Mouse (Mus musculus) intestine, postnatal 0 days (tissue): ENCODE results near the gene Ptprh. TPM values are rescaled to one million over a fixed set of nuclear protein-coding genes. Genes with fewer than 3 reads are reported as not detected.

Experiments
- ATAC-seq: fragments of 200-750 bp; cut with Nextera tagmentation; 2 replicates; pipeline ENCODE4 v1.8.0; 2017; ENCODE audit warnings: mild to moderate bottlenecking, moderate TSS enrichment, moderate library complexity
- H3K27ac ChIP-seq: fragments of 300-500 bp; sonication (generic); 2 replicates; pipeline ENCODE4 v1.5.1; 2014; ENCODE audit warnings: mild to moderate bottlenecking, low read depth, low read length, moderate library complexity
- H3K27me3 ChIP-seq: fragments of 300-500 bp; sonication (generic); replicated peaks from 2 replicates; pipeline ENCODE4 v1.6.1; 2014; ENCODE audit warnings: low read length, mixed read lengths; ENCODE audit not compliant: control insufficient read depth, insufficient read depth
- H3K36me3 ChIP-seq: fragments of 300-500 bp; sonication (generic); 2 replicates; pipeline ENCODE4 v1.6.1; 2014; ENCODE audit warnings: mild to moderate bottlenecking, moderate library complexity; ENCODE audit not compliant: control insufficient read depth, insufficient read depth
- H3K4me1 ChIP-seq: fragments of 300-500 bp; sonication (generic); replicated peaks from 2 replicates; pipeline ENCODE4 v1.6.1; 2014; ENCODE audit warnings: antibody characterized with exemption, low read length, mixed read lengths; ENCODE audit not compliant: control insufficient read depth, insufficient read depth
- H3K4me2 ChIP-seq: fragments of 300-500 bp; sonication (generic); replicated peaks from 2 replicates; pipeline ENCODE4 v1.6.1; 2014; ENCODE audit warnings: low read depth, mild to moderate bottlenecking, moderate library complexity
- H3K4me3 ChIP-seq: fragments of 300-500 bp; sonication (generic); 2 replicates; pipeline ENCODE4 v1.5.1; 2014; ENCODE audit warnings: low read depth, low read length
- H3K9ac ChIP-seq: fragments of 300-500 bp; sonication (generic); 2 replicates; pipeline ENCODE4 v1.6.1; 2014; ENCODE audit warnings: mild to moderate bottlenecking, low read depth, low read length
- H3K9me3 ChIP-seq: fragments of 300-500 bp; sonication (generic); 2 replicates; pipeline ENCODE4 v1.6.1; 2016; ENCODE audit warnings: mixed run types; ENCODE audit not compliant: control insufficient read depth
- CTCF ChIP-seq: sonication (generic); IDR thresholded peaks from 2 replicates; pipeline ENCODE4 v1.5.1; 2016; ENCODE audit warnings: low read depth, mild to moderate bottlenecking, control low read depth, antibody characterized with exemption, moderate library complexity
- WGBS: fragments of 180-500 bp; shearing (Covaris S2); extraction: QIAGEN DNeasy Blood & Tissue Kit; methylation state at CpG from one replicate; pipeline ENCODE4 v1.1.7; 2014; 5-methylcytosine and 5-hydroxymethylcytosine counted together
- polyA plus RNA-seq: library from polyadenylated mRNA; unstranded; fragments of >200 nt; fragmentation: Nextera tagmentation; extraction: Ambion mirVana; gene quantifications from 2 replicates; pipeline ENCODE4 v1.2.1, GENCODE M21; 2015

Ptprh gene
- polyA plus RNA-seq, 1 experiment from 2014 or later = 16.7 TPM

GRCm38 (mm10) chr7:4562660-4563059 is 41.2 kb downstream of the Ptprh start:
- WGBS = 91% methylated on average over 3 of the region's 3 CpGs
- Histone ChIP-seq H3K27me3 (no peaks in the 10 kb centered on the region), H3K9ac (no peak overlapping the region), H3K9me3 (no peaks in the 10 kb centered on the region), H3K36me3 (no peaks in the 10 kb centered on the region; the same call in 1 of the 2 replicates), H3K4me2 (no peak overlapping the region), H3K4me3 (no peak overlapping the region), H3K27ac (no peak overlapping the region), H3K4me1 (no peaks in the 10 kb centered on the region)
- peak; percentile 17; the same call in 1 of the 2 replicates for TF ChIP-seq CTCF
- no peak for ATAC-seq

- peaks cover 12% of the 10 kb centered on the region; the same call in 1 of the 2 replicates for H3K36me3 ChIP-seq
- H3K4me3 ChIP-seq = no peak overlapping the region
- H3K9me3 ChIP-seq = no peaks in the 10 kb centered on the region
- H3K4me1 ChIP-seq = no peaks in the 10 kb centered on the region
- TF ChIP-seq CTCF = no peak
- H3K4me2 ChIP-seq = no peak overlapping the region
- H3K27ac ChIP-seq = no peak overlapping the region
- H3K27me3 ChIP-seq = no peaks in the 10 kb centered on the region
- 62% methylated on average over 6 of the region's 6 CpGs for WGBS
- H3K9ac ChIP-seq = no peak overlapping the region
- ATAC-seq = no peak
These were observed 46.7 kb downstream of the Ptprh start for GRCm38 (mm10) chr7:4557167-4557560.

- H3K4me2 ChIP-seq = no peak overlapping the region
- ATAC-seq = peak; percentile 87
- TF ChIP-seq CTCF = peak; percentile 95
These were observed 47.3 kb downstream of the Ptprh start for GRCm38 (mm10) chr7:4556256-4557166.

GRCm38 (mm10) chr7:4547221-4547641 is 56.6 kb downstream of the Ptprh start, which contains the start of gene Syt5:
Gene Syt5, minus strand, starts transcription at chr7:4547541.
- Histone ChIP-seq H3K9ac (no peak within 1 kb of the TSS), H3K4me2 (peak within 1 kb of the TSS; percentile 57), H3K27me3 (no peaks in the 10 kb centered on the region), H3K4me3 (peak within 1 kb of the TSS; percentile 20), H3K9me3 (no peaks in the 10 kb centered on the region), H3K36me3 (no peaks in the 10 kb centered on the region), H3K27ac (no peak within 1 kb of the TSS), H3K4me1 (no peaks in the 10 kb centered on the region)
- no peak for TF ChIP-seq CTCF
- ATAC-seq = no peak; the same call in 1 of the 2 replicates
- 8% methylated on average over 33 of the region's 33 CpGs for WGBS

More at GRCm38 (mm10) chr7:4556256-4557166, 47.3 kb downstream of the Ptprh start:
- Histone ChIP-seq H3K27me3 (no peaks in the 10 kb centered on the region), H3K27ac (no peak overlapping the region), H3K9ac (no peak overlapping the region), H3K36me3 (peaks cover 12% of the 10 kb centered on the region; the same call in 1 of the 2 replicates), H3K4me3 (no peak overlapping the region), H3K9me3 (no peaks in the 10 kb centered on the region), H3K4me1 (no peaks in the 10 kb centered on the region)
- WGBS = 19% methylated on average over 15 of the region's 15 CpGs

- Histone ChIP-seq H3K4me3 (peak overlapping the region; percentile 20; the same call in 1 of the 2 replicates), H3K9ac (no peak overlapping the region), H3K4me1 (no peaks in the 10 kb centered on the region), H3K27me3 (no peaks in the 10 kb centered on the region), H3K36me3 (no peaks in the 10 kb centered on the region), H3K9me3 (no peaks in the 10 kb centered on the region), H3K4me2 (peak overlapping the region; percentile 57), H3K27ac (no peak overlapping the region)
- peak; percentile 50 for ATAC-seq
- 1% methylated on average over 26 of the region's 26 CpGs for WGBS
- TF ChIP-seq CTCF = peak; percentile 39
These were observed 57.2 kb downstream of the Ptprh start for GRCm38 (mm10) chr7:4546591-4547131.

- no peak for ATAC-seq
- H3K4me2 ChIP-seq = no peak overlapping the region
These were observed 57.8 kb downstream of the Ptprh start for GRCm38 (mm10) chr7:4546050-4546449.

More at GRCm38 (mm10) chr7:4546050-4546449, 57.8 kb downstream of the Ptprh start:
- Histone ChIP-seq H3K9me3 (no peaks in the 10 kb centered on the region), H3K27ac (no peak overlapping the region), H3K36me3 (no peaks in the 10 kb centered on the region), H3K4me3 (no peak overlapping the region), H3K9ac (no peak overlapping the region), H3K4me1 (no peaks in the 10 kb centered on the region), H3K27me3 (no peaks in the 10 kb centered on the region)
- TF ChIP-seq CTCF = no peak
- 71% methylated on average over 15 of the region's 15 CpGs for WGBS
